Mouse (Mus musculus) kidney, embryonic 16.5 days (tissue): Measurements from ENCODE around the gene Rpl31. TPM values are rescaled to one million over a fixed set of nuclear protein-coding genes. Genes with fewer than 3 reads are reported as not detected.

ENCODE experiments used
- ATAC-seq: fragments of 200-750 bp; cut with Nextera tagmentation; 2 replicates; pipeline ENCODE4 v1.8.0; 2017; ENCODE audit warnings: moderate TSS enrichment; ENCODE audit not compliant: low FRiP score, low TSS enrichment
- H3K27ac ChIP-seq: fragments of 300-500 bp; sonication (generic); 2 replicates; pipeline ENCODE4 v1.5.1; 2014; ENCODE audit warnings: low read length
- H3K27me3 ChIP-seq: fragments of 300-500 bp; sonication (generic); 2 replicates; pipeline ENCODE4 v1.6.1; 2014; ENCODE audit warnings: low read length, control low read depth, mixed read lengths; ENCODE audit not compliant: insufficient read depth
- H3K36me3 ChIP-seq: fragments of 300-500 bp; sonication (generic); 2 replicates; pipeline ENCODE4 v1.6.1; 2014; ENCODE audit warnings: low read length, control low read depth, mixed read lengths; ENCODE audit not compliant: insufficient read depth
- H3K4me1 ChIP-seq: fragments of 300-500 bp; sonication (generic); 2 replicates; pipeline ENCODE4 v1.6.1; 2014; ENCODE audit warnings: low read length, control low read depth, mixed read lengths; ENCODE audit not compliant: insufficient read depth
- H3K4me2 ChIP-seq: fragments of 300-500 bp; sonication (generic); replicated peaks from 2 replicates; pipeline ENCODE4 v1.6.1; 2014; ENCODE audit warnings: low read depth, low read length
- H3K4me3 ChIP-seq: fragments of 300-500 bp; sonication (generic); 2 replicates; pipeline ENCODE4 v1.5.1; 2014; ENCODE audit warnings: mild to moderate bottlenecking, low read length
- H3K9ac ChIP-seq: fragments of 300-500 bp; sonication (generic); replicated peaks from 2 replicates; pipeline ENCODE4 v1.6.1; 2014; ENCODE audit warnings: low read length
- H3K9me3 ChIP-seq: fragments of 300-500 bp; sonication (generic); 2 replicates; pipeline ENCODE4 v1.6.1; 2016; ENCODE audit warnings: low read length, control low read depth
- WGBS: fragments of 180-500 bp; shearing (Covaris S2); extraction: QIAGEN DNeasy Blood & Tissue Kit; methylation state at CpG from one replicate; pipeline ENCODE4 v1.1.7; 2014; 5-methylcytosine and 5-hydroxymethylcytosine counted together
- polyA plus RNA-seq: library from polyadenylated mRNA; unstranded; fragments of >200 nt; fragmentation: Nextera tagmentation; extraction: Ambion mirVana; gene quantifications from 2 replicates; pipeline ENCODE4 v1.2.1, GENCODE M21; 2015

Gene Rpl31
- polyA plus RNA-seq, 1 experiment from 2014 or later, result 479 TPM

DNA sequence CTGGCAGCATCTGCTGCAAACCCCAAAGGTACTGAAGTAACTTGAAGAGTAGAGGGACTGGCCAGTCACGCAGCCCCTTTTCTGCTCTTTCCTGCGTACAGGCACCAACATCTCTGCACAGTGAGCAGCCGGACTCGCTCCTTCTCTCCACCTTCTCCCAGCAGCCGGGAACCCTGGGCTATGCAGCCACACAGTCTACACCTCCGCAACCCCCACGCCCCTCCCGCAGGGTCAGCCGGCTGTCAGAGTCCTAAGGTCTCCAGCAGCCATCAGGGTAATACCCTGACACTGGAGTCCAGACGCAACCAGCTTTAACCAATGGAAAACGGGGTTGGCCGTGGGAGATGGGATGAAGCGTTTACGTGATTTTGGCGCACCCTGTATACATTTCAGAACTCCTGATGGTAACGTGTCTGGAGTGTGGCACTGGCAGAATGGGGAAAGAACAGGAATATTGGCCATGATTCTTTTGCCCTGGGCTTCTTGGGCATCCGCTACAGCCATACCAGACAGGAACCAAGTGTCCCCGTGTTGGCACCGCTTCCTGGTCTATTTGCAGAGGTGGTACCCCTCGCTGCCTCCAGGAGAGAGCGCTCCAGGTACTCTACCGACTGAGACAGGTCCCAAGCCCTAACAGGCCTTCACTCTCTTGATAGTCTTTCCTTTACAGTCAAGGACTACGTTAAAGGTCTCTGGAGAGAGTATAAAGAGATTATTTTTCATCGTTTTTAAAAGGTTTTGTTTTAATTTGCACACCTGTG lies 5.7 kb upstream of the Rpl31 start:
- ATAC-seq, result peak; percentile 67; the same call in 1 of the 2 replicates
- no peaks in the 10 kb centered on the region for H3K9me3 ChIP-seq
- H3K27ac ChIP-seq, result no peak overlapping the region
- H3K4me2 ChIP-seq, result peak overlapping the region; percentile 54
- 0 out of 2 replicates have a peak, but pooled peaks cover 7% of the 10 kb centered on the region for H3K4me1 ChIP-seq
- H3K36me3 ChIP-seq, result no peaks in the 10 kb centered on the region
- no peaks in the 10 kb centered on the region for H3K27me3 ChIP-seq
- 28% methylated on average over 24 of the region's 24 CpGs for WGBS
- no peak overlapping the region for H3K9ac ChIP-seq
- H3K4me3 ChIP-seq, result peak overlapping the region; percentile 24

DNA sequence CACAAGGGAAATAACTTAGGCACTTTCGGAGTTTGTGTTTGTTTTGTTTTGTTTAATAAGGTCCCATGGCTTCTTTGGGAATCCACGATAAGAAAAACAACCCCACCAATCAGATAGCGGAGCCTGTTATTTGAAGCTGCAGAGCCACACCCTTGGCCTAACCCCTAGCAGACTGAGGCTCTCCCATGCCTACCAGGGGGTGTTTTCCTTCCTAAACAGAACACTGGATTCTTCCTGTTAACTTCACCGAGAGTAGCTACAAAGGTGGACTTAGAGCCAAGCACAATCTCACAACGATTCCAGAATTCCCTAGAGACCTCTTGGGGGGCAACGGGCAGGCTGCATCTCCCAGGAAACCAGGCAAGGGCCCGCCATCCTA lies 5.1 kb upstream of the Rpl31 start:
- no peak overlapping the region for H3K9ac ChIP-seq
- no peak for ATAC-seq
- H3K4me1 ChIP-seq, result 0 out of 2 replicates have a peak, but pooled peaks cover 9% of the 10 kb centered on the region
- H3K9me3 ChIP-seq, result no peaks in the 10 kb centered on the region
- H3K36me3 ChIP-seq, result no peaks in the 10 kb centered on the region
- no peak overlapping the region for H3K4me3 ChIP-seq
- no peaks in the 10 kb centered on the region for H3K27me3 ChIP-seq
- peak overlapping the region; percentile 54; the same call in 1 of the 2 replicates for H3K4me2 ChIP-seq
- H3K27ac ChIP-seq, result no peak overlapping the region
- WGBS, result 48% methylated on average over 7 of the region's 7 CpGs

DNA sequence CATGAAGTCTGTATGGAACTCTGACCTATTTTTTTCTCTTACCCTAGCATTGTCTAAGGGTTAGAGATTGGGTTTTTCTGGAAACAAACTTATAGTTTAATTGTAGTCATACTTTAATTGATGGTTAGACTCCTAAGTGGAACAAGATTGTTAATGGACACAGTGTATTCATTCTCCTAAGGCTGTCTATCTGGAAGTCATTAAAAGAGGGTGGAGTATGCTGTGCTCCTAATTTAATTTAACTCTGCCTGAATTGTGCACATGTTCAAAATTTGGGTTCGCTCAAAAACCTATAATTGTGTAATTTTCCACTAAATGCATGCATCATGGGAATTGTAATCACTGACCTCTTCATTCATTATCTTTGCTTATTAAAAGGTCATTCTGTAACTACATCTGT lies 2.1 kb upstream of the Rpl31 start:
- Histone ChIP-seq H3K27ac (no peak overlapping the region), H3K4me1 (peaks cover 20% of the 10 kb centered on the region), H3K4me2 (no peak overlapping the region), H3K9ac (no peak overlapping the region), H3K36me3 (peaks cover 16% of the 10 kb centered on the region), H3K27me3 (no peaks in the 10 kb centered on the region), H3K9me3 (no peaks in the 10 kb centered on the region), H3K4me3 (no peak overlapping the region)
- no peak for ATAC-seq
- 89% methylated on average over 1 of the region's 1 CpGs for whole genome bisulfite sequencing

DNA sequence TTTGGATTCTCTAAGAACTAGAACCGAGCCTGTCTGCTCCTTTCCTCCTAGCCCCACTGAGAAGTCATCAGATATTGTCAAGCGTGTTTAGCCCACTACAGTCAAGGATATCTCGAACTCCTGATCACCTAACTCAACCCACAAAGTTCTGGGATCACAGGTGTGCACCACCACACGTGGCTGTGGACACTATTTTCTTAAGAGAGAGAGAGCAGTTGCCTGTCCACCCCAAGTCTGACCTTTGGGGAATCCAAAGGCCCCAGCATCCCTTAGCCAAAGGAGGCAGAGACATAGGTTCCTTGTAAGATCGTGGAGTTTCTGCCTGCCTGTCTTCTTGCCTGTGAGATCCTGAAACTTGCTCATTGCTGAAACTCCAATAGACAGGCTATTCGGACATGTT lies 597 bp upstream of the Rpl31 start:
- peak; percentile 10; the same call in 1 of the 2 replicates for ATAC-seq

DNA sequence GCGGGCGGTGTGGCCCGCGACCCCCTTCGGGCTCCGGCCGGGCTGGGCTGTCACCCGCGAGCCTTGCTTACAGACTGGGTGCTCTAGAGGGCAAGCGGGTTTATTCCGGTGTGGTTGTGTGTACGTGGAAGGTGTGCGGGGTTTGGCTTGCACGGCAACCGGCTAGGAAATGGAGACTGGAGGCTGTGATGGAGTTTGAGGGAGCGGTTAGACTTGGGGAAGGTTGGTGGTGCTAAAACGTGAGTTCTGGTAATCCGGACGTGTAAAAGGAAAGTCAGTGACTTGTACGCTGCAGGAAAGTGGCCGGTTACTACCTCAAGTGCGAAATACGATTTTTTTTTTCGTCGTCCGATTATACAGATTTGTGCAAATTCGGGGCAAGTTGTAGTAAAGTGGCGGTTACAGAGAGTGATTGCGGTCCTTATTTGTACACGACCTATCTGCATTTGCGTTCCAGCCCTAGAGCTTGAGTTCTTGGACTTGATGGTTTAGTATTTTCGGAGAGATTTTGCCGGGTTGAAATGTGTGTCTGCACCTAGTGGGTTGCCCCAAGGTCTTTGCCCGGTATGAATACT lies 712 bp downstream of the Rpl31 start:
- H3K9ac ChIP-seq, result peak overlapping the region; percentile 100
- H3K27me3 ChIP-seq, result no peaks in the 10 kb centered on the region
- peaks cover 43% of the 10 kb centered on the region for H3K36me3 ChIP-seq
- under 1% methylated on average over 34 of the region's 34 CpGs for WGBS
- H3K9me3 ChIP-seq, result no peaks in the 10 kb centered on the region
- H3K27ac ChIP-seq, result peak overlapping the region; percentile 90
- peaks cover 17% of the 10 kb centered on the region for H3K4me1 ChIP-seq
- peak overlapping the region; percentile 85 for H3K4me2 ChIP-seq
- H3K4me3 ChIP-seq, result peak overlapping the region; percentile 100
- ATAC-seq, result peak; percentile 52

More for the DNA sequence above, 597 bp upstream of the Rpl31 start:
- H3K4me2 ChIP-seq, result peak overlapping the region; percentile 64
- H3K4me1 ChIP-seq, result peaks cover 17% of the 10 kb centered on the region
- H3K36me3 ChIP-seq, result peaks cover 30% of the 10 kb centered on the region
- no peaks in the 10 kb centered on the region for H3K27me3 ChIP-seq
- H3K9me3 ChIP-seq, result no peaks in the 10 kb centered on the region
- H3K9ac ChIP-seq, result peak overlapping the region; percentile 61
- H3K27ac ChIP-seq, result 0 out of 2 replicates have a peak overlapping the region, but pooled peaks have one; percentile 20
- H3K4me3 ChIP-seq, result peak overlapping the region; percentile 100
- 26% methylated on average over 6 of the region's 6 CpGs for WGBS

DNA sequence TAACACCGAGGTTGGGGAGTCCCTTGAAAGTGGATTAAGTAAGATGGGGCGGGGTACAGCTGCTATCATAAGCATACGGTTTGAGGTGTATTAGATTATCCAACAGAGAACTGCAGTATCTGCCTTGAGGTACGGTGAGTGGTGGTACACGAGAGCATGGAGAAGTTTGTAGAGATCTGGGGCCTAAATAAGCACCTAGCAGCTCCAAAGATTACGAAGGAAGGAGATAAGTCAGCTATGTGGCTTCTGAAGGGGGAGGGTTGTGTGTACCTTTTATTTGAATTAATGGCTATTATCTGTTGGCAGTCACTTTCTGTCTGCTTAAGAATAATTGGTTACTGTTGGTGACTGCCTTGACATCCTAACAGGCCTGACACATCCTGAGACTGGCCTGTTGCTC lies 2.8 kb downstream of the Rpl31 start:
- WGBS, result 93% methylated on average over 6 of the region's 6 CpGs
- H3K36me3 ChIP-seq, result peaks cover 51% of the 10 kb centered on the region
- no peak overlapping the region for H3K9ac ChIP-seq
- no peak overlapping the region for H3K4me2 ChIP-seq
- H3K9me3 ChIP-seq, result no peaks in the 10 kb centered on the region
- H3K27ac ChIP-seq, result no peak overlapping the region
- H3K4me1 ChIP-seq, result peaks cover 17% of the 10 kb centered on the region
- ATAC-seq, result no peak
- no peak overlapping the region for H3K4me3 ChIP-seq
- H3K27me3 ChIP-seq, result no peaks in the 10 kb centered on the region

DNA sequence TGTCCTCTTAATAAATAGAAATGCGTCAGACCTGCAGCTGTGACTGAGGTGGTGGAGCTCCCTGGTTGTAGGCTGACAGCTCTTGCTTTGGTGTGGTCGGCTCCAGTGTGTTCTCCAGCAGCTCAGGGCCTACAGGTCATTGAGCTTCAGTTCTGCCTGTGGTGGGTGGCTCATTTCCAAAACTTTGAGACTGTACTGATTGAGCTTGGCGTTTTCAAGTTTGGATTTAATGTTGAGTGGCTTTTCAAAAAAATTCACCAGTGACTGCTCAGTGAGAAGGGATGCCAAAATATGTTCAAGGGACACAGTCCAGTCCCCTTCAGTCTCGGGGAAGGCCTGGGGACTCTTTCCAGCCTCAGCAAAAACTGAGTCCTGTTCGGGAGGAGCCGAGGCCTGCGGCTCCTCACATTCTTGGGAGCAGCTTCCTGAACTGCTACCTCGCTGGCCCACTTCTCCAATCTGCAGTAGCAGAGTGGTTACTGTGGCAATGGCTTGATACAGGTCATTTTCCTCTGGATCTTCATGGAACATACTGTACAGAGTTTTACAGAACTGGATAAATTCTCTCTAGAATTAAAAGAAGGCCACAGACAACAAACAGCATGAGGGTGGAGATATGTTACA lies 4.7 kb downstream of the Rpl31 start:
- no peak for ATAC-seq
- Histone ChIP-seq H3K4me2 (no peak overlapping the region), H3K27ac (no peak overlapping the region), H3K9ac (no peak overlapping the region), H3K9me3 (no peaks in the 10 kb centered on the region), H3K36me3 (peaks cover 62% of the 10 kb centered on the region), H3K4me1 (peaks cover 11% of the 10 kb centered on the region), H3K27me3 (no peaks in the 10 kb centered on the region), H3K4me3 (no peak overlapping the region)
- WGBS, result 84% methylated on average over 8 of the region's 8 CpGs

DNA sequence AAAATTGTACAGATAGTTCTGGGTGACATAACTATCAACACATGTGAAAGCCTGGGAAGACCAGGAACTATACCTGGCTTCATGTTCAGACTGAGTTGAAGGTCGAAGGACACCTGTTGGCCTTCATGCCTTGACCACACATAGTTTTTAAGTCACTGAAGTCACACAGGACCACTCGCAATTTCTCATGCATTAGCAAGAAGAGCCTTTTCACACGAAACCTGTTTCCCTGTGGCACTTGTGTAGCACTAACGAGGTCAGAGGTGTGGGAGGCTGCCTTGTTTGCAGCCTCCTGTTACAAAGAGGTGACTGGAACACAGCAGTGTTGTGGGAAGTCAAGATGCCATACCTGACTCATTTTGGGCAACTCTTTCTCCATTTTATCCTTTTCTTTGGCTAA lies 5.7 kb downstream of the Rpl31 start:
- WGBS, result 63% methylated on average over 4 of the region's 4 CpGs

DNA sequence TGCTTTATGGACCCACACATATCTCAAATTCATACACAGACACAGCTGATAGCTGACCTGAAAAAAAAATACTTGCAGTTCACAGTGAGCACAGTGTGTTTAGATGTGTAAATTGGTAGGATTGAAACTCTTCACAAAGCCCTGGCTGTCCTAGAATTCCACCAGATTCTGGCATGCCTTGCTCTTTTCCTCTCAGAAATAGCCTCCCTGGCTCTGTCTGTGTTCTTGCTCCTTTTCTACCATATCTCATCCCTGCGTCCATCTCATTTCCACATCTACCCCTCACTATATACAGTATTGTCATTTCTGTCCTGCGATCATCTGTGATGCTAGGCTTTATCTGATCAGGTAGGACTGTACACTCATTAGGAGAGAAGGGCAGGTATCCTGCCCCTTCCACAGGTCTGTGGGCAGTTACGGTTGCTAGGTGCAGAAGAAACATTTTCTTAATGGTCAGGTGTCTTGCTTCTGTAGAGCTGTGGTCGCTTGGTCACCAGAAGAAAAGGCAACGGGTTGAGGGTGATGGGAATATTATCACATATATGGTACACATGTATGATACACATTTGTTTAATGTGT lies 6.7 kb downstream of the Rpl31 start:
- H3K36me3 ChIP-seq, result peaks cover 58% of the 10 kb centered on the region

More for the DNA sequence above, 5.7 kb downstream of the Rpl31 start:
- no peak for ATAC-seq
- no peak overlapping the region for H3K9ac ChIP-seq
- peaks cover 62% of the 10 kb centered on the region for H3K36me3 ChIP-seq
- H3K4me3 ChIP-seq, result no peak overlapping the region
- H3K27me3 ChIP-seq, result no peaks in the 10 kb centered on the region
- no peak overlapping the region for H3K4me2 ChIP-seq
- peaks cover 14% of the 10 kb centered on the region for H3K4me1 ChIP-seq
- H3K27ac ChIP-seq, result no peak overlapping the region
- H3K9me3 ChIP-seq, result no peaks in the 10 kb centered on the region

More for the DNA sequence above, 6.7 kb downstream of the Rpl31 start:
- no peak for ATAC-seq
- Histone ChIP-seq H3K9ac (no peak overlapping the region), H3K4me3 (no peak overlapping the region), H3K27me3 (no peaks in the 10 kb centered on the region), H3K9me3 (no peaks in the 10 kb centered on the region), H3K4me2 (no peak overlapping the region), H3K4me1 (peaks cover 13% of the 10 kb centered on the region), H3K27ac (no peak overlapping the region)
- 88% methylated on average over 5 of the region's 5 CpGs for WGBS
